Mouse (Mus musculus): ENCODE measurements around the gene Pfkp. TPM values are rescaled to one million over a fixed set of nuclear protein-coding genes. Genes with fewer than 3 reads are reported as not detected.

The Pfkp gene
- total RNA-seq, 2 experiments from 2014 or later, result 6.7 to 8.2 TPM

DNA sequence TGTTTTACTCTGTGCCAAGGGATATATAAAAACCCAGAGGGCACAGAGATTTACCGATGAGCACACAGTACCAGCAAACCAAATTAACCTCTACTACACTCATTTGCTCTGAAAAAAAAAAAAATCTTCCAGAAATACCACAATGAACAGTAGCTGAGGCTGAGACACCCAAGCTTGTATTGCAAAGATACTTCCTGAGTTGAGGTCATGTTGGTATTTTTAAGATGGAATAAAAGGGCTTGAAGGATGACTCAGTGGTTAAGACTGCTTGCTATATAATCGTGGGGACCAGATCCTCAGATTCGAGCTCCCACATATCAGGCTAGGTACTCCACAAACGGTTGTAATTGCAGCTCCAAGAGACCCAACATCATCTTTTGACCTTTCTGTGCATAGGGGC is 24.5 kb downstream of the Pfkp start:
- intact Hi-C loops (cut with DNase I; ENCODE audit: low total_unique reads), result no loop called here
- DNase-seq, result no peak

DNA sequence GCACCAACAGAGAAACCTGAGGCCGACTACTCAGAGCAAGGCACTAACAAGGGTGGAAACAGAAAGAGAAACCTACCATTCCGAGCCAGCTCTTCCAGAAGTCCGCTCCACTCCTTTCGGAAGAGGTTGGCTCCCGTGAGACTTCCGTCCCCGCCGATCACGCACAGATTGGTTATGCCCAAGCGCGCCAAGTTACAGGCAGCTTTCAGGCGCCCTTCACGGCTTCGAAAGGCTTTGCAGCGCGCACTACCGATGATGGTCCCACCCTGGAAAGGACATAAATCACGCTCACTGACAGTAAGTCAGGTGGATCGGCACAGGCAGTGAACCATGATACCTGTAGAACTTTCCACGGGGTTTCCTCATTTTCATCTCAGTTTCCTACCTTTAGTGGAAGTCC is 26.7 kb downstream of the Pfkp start:
- intact Hi-C loops (cut with DNase I; ENCODE audit: low total_unique reads), result no loop called here
- no peak for DNase-seq

DNA sequence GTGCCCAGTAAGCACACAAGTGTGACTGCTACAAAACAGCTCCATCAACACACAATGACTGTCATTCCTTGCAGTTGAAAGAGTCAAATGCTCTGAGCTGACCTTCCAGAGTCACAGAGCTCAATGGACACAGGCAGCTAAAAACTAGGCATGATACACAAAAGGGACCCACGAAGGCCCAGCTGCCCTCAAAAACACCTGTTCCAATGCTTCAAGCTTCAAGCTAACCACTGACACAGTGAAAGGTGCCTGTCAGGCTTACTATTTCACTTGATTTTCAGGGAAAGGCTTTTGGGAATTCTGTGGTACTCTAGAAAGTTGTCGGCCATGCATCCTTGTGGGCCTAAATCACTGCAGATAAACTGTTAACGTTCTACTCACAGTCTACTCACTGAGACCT is 28.3 kb downstream of the Pfkp start:
- intact Hi-C loops (cut with DNase I; ENCODE audit: low total_unique reads), result no loop called here
- no peak for DNase-seq

DNA sequence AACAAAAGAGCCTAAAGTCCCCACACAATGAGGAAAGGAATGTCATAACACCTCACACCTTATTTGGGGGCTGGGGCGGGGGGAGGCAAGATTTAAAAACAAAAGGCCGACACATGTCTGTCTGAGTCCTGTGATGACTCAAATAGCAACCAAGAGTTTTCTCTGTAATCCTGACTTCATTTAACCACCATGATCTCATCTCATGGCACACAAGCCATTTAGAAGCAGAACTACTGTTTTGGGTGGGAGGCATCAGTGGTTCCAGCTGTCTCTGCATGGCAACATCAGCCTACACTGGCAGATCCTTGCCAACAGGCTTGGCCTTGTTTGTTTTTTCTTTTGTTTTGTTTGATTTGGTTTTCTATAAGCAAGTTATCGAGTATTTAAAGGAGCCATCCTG is 29.9 kb downstream of the Pfkp start:
- DNase-seq, result no peak
- intact Hi-C loops (cut with DNase I; ENCODE audit: low total_unique reads), result no loop called here

DNA sequence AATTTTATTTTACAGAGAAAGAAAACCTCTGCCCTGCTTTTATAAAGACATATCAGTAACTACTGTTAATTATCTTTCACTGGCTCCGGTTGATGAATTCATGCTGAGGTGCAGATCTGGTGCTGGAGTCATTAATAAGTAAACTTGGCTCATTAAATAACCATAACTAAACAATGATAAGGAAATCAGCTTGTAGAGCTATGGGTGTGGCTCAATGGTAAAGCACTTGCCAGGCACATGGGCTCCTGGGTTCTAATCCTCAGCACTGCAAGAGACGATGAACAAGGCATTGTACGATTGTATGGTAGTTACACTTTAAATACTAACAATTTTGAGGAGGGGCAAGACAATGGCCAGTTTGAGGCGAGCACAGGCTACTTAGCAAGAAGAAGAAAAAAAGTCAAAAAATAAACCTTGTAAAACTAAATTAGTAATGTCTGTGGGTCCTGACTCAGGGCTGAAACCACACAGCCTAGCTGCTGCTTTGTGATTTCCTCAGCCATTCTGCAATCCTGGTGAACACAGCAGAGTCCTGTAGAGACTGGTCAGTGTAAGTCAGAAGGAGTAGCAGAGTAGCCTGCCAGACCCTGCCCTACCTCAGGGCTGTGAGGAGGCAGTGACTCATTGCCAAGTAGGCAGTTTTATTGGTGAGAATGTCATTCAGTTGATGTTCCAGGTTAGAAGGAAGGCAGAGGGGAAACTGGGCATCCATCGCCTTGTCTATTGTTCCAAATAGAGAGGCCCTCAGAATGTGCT is 34.7 kb downstream of the Pfkp start:
- DNase-seq, result no peak
- intact Hi-C loops (cut with DNase I; ENCODE audit: low total_unique reads), result no loop called here

DNA sequence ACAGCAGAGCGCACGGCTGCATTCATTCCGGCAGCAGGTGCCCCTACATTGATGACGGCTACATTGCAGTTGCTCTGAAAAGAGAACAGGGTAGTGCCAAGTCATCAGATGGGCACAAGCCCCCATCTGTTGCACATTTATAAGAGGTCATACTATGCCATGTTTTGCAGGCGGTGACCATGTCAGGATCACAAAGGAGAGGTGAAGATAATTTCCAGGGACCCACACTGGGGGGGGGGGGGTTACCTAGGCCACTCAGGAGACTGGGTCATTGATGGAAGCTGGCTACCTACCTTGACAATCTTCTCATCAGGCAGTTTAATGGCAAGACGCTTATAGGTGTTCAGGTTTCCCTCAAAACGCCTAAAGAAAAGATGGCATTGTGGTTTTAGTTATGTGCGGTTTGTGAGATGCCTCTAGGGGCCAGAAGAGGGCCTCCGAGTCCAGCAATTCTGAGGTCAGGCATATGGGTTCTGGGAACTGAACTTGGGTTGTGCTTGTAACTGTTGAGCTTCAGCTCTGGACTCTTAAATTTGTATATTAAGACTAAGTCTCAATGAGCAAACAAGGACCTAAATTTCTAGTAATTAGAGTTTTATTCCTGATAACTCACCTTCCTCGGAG is 45.7 kb downstream of the Pfkp start:
- intact Hi-C loops (cut with DNase I; ENCODE audit: low total_unique reads), result no loop called here
- no peak for DNase-seq

DNA sequence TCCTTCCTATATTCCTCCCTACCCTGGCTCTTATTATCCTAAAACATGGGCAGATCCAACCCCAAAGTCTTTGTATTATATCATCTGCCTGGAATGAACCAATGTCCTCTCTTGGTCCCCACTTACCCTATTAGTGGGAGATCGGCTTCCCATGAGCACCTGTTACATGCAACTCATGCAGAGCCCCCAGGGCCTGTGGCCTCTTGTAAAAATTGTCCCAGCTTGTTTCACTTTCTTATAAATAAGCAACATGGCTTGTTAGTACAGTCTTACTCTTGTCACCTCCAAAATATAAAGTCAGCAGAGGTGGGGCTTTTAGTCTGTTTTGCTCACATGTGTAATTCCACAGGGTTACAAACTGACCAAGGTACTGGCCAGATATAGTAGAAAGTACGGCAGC is 46.9 kb downstream of the Pfkp start:
- intact Hi-C loops (cut with DNase I; ENCODE audit: low total_unique reads), result no loop called here
- DNase-seq, result no peak

DNA sequence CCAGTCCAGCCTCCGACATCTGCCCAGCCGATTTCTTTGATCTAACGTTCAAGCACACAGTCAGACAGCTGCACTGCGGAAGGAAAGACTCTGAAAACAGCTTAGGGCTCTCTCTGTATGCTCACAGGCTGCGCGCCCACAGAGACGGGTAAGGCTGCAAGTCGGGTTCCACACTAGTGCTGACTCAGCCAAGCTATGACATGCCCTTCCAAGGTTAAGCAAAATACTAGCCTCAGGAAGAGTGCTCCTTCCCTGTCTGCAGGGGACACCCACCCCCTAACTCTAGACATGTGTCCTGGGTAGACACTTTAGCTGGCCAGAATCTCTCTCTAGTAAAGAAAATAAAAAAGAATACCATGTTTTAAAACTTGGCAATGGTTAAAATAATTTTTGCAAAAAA is 48.0 kb downstream of the Pfkp start:
- intact Hi-C loops (cut with DNase I; ENCODE audit: low total_unique reads), result no loop called here
- DNase-seq, result no peak

DNA sequence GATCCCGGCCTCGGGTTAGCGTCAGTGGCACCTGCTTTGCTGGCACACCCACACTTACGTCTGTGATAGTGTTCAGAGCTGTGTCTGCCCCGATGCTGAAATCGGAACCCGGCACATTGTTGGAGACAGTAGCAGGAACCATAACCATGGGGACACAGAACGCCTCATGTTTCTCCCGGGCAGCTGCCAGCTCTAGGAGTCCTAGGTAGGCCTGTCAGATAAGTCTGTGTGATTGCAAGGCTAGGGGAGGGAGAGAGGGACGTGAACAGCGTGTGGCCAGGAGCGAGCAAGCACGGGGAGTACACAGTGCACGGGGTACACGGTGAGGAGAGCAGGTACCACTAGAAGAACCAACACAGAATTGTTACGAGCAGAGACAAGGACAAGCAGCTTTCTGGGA is 50.8 kb downstream of the Pfkp start:
- intact Hi-C loops (cut with DNase I; ENCODE audit: low total_unique reads), result no loop called here
- no peak for DNase-seq

DNA sequence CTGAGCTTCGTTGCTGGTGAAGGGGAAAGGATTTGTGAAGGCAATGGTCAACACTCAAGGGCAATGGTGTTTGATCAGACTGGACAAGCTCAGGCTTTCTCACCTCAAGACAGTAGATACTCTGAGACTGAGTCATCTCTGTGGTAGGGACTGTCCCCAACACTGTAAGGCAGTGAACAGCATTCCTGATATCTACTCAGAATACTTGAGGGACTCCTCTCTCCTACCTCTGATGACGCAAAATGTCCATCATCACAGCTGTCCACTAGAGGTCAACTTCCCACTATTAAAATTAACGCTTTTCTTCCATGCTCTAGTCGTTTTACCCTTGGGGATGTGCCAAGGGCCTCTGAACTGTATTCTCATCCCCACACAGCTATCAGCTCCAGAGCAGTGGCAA is 53.2 kb downstream of the Pfkp start:
- no peak for DNase-seq
- intact Hi-C loops (cut with DNase I; ENCODE audit: low total_unique reads), result no loop called here

DNA sequence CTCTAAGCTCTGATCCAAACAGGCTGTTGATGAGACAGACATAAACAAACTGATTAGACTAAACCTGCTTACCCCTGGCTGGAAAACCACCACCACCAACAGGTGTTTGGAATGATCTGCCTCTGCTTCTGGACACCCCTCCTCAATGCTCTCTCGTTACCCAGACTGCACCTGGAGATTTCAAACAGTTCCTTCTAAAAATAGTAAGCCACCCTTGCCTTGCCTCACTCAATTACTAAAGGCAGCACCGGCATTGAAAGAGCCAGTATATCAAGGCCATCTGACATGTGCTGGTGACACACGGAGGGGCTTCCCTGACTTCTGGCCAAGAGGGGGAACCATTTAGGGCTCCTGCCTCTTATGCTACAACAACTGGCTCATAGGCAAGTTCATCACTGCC is 57.7 kb downstream of the Pfkp start:
- intact Hi-C loops (cut with DNase I; ENCODE audit: low total_unique reads), result no loop called here
- no peak for DNase-seq

DNA sequence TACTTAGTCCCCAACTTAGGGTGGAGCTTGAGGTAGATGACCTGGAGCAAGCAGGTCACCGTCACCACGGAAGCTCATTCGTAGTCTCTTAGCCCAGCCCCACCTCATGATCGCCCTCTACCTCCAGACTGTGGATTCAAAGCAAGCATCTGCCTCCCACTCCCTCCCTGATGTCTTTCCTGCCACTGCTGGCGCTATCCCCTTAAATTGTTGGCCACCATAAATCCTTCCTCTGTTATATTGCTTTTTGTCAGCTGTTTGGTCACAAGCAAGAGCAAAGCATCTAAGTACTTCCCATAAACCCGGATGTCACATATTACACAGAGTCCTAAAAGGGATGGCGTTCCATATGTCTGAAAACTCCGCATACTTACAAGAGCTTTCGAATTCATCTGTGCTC is 62.6 kb downstream of the Pfkp start:
- DNase-seq, result no peak

DNA sequence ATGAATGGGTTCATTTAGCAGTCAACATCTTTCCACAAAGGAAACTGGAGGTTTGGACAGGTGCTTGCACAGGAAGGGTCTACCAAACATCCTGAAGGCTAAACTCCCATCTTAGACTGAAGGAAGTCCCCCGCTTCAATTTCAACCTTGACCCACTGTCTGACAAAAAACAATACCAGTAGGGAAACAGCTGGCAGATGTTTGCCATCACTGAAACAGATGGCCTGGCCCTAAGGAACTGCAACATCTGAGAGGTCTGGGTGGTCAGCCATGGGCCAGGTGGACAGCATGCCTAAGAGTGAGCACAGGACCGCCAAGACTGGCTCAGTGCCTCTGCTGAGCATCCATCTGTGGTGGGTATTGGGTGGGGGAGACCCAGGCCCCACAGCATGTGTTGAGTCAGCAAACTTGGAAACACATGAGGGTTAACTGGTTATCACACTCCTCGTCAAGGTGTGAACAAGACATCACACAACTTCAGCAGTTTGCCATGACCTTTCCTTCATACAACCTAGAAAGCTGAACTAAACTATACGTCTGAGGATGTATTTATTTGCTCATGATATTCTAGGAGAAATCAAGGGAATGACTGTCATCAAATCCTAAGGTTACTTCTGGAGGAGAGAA is 65.0 kb downstream of the Pfkp start:
- intact Hi-C loops (cut with DNase I; ENCODE audit: low total_unique reads), result no loop called here
- no peak for DNase-seq

More for the DNA sequence above, 62.6 kb downstream of the Pfkp start:
- intact Hi-C loops (cut with DNase I; ENCODE audit: low total_unique reads), result no loop called here

DNA sequence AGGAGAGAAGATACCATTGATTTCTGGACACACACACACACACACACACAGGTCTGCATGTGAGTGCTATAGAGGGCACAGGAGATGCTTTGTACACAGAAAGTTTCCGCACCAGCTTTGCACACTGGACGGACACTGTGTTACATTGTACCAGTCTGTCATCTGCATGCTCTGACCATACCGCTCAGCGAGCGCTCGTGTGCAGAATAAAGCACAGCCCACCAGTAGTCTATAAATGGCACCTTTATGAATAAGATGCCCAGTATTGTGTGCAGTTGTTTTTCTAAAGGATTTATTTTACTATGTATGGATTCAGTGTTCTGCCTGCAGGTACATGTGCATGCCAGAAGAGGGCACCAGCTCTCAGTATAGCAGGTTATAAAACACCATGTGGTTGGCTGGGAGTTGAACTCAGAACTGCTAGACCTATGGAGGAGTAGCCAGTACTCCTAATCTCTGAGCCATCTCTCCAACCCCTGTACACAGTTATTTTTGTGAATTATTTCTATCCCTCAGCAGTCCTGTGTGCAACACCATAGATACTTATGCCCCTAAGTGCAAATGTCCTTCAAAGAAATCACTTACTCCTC is 72.6 kb downstream of the Pfkp start:
- no peak for DNase-seq
- intact Hi-C loops (cut with DNase I; ENCODE audit: low total_unique reads), result no loop called here

DNA sequence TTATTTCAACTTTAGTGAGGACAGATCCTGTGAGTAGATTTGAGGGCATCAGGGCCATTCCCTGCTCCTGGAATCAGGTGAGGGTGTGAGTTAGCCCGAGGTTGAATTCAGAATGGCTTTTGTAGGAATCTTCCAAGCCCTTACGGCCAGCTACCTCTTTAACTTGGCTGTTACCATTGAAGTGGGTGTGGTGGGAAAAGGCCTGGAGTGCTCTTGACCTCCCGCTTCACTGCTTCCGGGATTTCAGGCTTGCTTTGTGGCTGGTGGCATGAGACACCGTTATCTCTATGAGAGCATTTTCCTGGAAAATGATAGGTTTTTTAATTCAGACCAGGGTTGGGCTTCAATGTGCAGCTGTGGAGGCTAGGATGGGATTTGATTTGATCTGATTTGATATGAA is 83.0 kb downstream of the Pfkp start:
- intact Hi-C loops (cut with DNase I; ENCODE audit: low total_unique reads), result no loop called here
- DNase-seq, result no peak

DNA sequence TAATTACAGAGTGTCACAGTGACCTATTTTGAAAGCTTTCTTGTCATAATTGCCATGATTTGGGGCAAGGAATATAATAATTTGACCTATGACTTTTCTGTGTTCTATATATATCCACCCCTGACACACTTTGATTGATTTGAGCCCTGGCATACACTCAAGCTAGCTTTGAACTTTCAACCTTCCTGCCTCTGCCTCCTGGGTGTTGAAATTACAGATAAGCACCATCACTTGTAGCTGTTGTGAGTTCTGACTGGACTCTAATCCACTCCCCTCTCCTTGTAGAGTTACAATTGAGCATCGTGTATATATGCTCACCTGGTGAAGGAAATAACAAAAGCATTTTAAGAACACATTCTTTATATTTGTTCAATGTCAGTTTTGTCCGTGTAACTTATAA is 86.2 kb downstream of the Pfkp start:
- no peak for DNase-seq
- intact Hi-C loops (cut with DNase I; ENCODE audit: low total_unique reads), result no loop called here

DNA sequence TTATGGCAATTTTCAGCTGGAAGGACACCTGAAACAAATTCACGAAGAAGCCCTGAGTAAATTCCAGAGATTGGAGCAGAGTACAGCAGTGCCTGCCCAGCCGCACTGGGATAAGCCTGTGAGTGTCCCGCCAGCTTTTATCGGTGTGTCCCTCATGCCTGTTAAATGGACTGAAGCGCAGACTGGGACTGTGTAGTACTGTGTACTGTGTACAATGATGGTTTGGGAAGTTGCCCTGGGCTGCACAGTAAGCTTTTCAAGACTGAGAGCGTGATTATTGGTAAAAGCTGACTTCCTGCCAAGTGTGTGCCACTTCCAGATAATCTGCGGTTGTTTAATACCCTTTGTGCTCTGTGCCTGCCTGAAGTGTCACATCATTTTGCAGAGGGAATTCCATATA is 90.8 kb downstream of the Pfkp start:
- intact Hi-C loops (cut with DNase I; ENCODE audit: low total_unique reads), result no loop called here
- DNase-seq, result no peak

DNA sequence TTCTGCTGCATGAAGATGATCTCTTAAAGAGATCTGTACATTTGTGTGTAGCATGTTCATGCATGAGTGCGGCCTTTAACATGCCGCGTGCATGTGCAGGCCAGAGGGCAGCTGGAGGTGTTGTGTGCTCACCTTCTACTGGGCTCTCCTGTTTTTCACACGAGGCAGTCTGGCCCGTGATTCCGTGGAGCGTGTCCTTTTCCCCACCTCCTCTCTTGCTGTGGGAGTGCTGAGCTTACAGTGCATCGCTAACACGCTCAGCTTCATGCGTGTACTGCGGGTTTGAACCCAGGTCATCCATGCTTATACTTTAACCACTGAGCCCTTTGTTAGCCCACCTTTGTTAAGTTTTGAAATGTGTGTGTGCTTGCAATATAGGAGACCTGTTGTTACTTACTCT is 92.9 kb downstream of the Pfkp start:
- intact Hi-C loops (cut with DNase I; ENCODE audit: low total_unique reads), result no loop called here
- no peak for DNase-seq

DNA sequence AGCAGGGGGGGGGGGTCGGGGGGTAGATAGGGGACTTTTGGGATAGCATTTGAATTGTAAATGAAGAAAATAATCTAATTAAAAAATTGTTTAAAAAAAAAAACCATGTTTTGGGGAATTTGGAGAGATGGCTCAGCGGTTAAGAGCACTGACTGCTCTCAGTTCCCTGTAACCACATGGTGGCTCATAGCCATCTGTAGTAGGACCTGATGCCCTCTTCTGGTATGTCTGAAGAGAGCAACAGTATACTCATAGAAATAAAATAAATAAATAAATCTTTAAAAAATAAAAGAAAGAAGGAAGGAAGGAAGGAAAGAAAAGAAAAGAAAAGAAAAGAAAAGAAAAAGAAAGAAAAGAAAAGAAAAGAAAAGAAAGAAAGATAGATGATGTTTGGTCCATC is 94.9 kb downstream of the Pfkp start:
- intact Hi-C loops (cut with DNase I; ENCODE audit: low total_unique reads), result no loop called here
- no peak for DNase-seq

DNA sequence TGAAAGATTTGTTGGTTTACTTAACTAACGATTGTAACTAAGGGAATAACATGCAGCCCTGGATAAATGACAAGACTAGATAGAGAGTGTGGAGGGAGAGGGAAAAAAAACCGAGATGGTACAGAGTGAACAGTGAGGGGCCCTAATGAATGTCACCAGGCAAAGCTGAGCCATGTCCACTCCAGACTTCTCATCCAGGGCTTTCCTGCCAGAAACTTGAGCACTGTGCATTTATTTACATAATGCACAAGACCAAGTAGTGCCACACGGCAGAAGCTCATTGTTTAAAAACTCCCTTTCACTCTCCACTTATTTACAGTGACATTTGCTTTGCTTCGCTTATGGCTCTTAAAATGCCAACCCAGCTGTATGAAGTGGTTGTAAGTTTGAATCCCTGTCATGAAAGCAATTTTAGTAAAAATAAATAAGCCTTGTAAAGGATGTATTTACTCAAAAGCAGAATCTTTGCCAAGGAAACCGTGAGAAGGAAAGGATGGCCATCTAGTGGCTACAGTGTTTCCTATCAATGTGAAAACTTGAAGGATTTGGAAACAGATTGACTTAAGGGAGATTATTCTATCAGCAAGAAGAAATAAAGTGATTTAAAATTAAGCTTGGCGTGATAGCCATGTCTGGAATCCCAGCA is 113.2 kb downstream of the Pfkp start:
- intact Hi-C loops (cut with DNase I; ENCODE audit: low total_unique reads), result no loop called here
- DNase-seq, result no peak

Measured in gastrocnemius, postnatal 14 days (tissue).